Mouse (Mus musculus) gastrocnemius, adult 2 months (tissue): Measurements from ENCODE around the gene Psmg3. TPM values are rescaled to one million over a fixed set of nuclear protein-coding genes. Genes with fewer than 3 reads are reported as not detected.

Source experiments
- DNase-seq: peaks from one replicate; pipeline ENCODE4 v3.0.0; 2022
- H3K27ac ChIP-seq: fragments of 200-600 bp; 2 replicates; pipeline ENCODE4 v1.8.1; 2022; ENCODE audit warnings: mild to moderate bottlenecking
- H3K4me3 ChIP-seq: fragments of 200-600 bp; 2 replicates; pipeline ENCODE4 v1.8.1; 2022; ENCODE audit warnings: mild to moderate bottlenecking, moderate library complexity
- CTCF ChIP-seq: fragments of 200-600 bp; IDR thresholded peaks from 2 replicates; pipeline ENCODE4 v1.8.1; 2022; ENCODE audit warnings: antibody characterized with exemption, mild to moderate bottlenecking, moderate library complexity
- intact Hi-C: fragments of 180-260 bp; cut with DNase I; formaldehyde crosslinking; loops from one replicate; pipeline ENCODE4 v1.15.1; 2025
- total RNA-seq, 2 experiments: library from RNA; stranded (reverse); gene quantifications; 2 replicates each; pipeline ENCODE4 v1.2.3; 2021

Psmg3 gene
- total RNA-seq, 2 experiments from 2014 or later = 7.7 to 10.6 TPM

- DNase-seq = no peak
- TF ChIP-seq CTCF = no peak
- intact Hi-C loops = loop anchor here (10.0 kb wide), 1 partner anchor 98 kb away; no protein-coding TSS in a partner anchor
- Histone ChIP-seq H3K27ac (no peak overlapping the region), H3K4me3 (no peak overlapping the region)
Observed at GRCm38 (mm10) chr5:139812398-139813125, 14.1 kb downstream of the Psmg3 start.

- TF ChIP-seq CTCF = no peak
- intact Hi-C loops = loop anchor here (10.0 kb wide), 1 partner anchor 97 kb away; no protein-coding TSS in a partner anchor
- no peak for DNase-seq
- Histone ChIP-seq H3K4me3 (no peak overlapping the region), H3K27ac (no peak overlapping the region)
Observed at GRCm38 (mm10) chr5:139811677-139812397, 14.8 kb downstream of the Psmg3 start.

GRCm38 (mm10) chr5:139809397-139809796 lies 17.3 kb downstream of the Psmg3 start:
- intact Hi-C loops = no loop called here

GRCm38 (mm10) chr5:139805924-139806323 lies 20.8 kb downstream of the Psmg3 start:
- no peak for TF ChIP-seq CTCF
- H3K27ac ChIP-seq = no peak overlapping the region
- no peak for DNase-seq
- intact Hi-C loops = no loop called here
- H3K4me3 ChIP-seq = no peak overlapping the region

More at GRCm38 (mm10) chr5:139809397-139809796, 17.3 kb downstream of the Psmg3 start:
- peak; percentile 11; the same call in 1 of the 2 replicates for TF ChIP-seq CTCF
- Histone ChIP-seq H3K4me3 (no peak overlapping the region), H3K27ac (no peak overlapping the region)
- no peak for DNase-seq

DNA sequence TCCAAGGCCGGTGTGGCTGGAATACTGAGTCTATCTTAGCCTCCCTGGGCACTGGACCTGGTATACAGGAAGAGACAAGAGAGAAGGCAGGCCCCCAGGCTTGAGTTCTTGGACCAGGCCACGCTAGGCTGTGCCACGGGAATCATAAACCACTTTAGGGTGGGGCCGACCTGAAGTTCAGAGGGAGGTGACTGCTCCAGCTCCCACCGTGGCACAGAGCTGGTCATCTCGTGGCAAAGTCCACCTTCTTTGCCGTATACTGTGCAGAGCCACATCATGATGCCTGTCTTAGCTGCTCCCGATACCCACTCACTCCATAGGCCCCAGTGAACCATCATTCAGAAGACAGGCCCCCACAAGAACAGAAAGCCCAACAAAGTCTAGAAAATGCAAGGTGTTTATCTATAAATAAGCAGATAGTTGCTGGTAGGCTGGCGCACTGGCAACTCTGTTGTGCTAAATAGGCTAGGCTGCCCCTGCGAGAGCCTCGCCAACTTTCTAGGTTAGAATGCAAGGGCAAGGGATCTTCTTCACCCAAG lies 22.0 kb downstream of the Psmg3 start:
- Histone ChIP-seq H3K27ac (no peak overlapping the region), H3K4me3 (no peak overlapping the region)
- no peak for DNase-seq
- no peak for TF ChIP-seq CTCF
- intact Hi-C loops = no loop called here

DNA sequence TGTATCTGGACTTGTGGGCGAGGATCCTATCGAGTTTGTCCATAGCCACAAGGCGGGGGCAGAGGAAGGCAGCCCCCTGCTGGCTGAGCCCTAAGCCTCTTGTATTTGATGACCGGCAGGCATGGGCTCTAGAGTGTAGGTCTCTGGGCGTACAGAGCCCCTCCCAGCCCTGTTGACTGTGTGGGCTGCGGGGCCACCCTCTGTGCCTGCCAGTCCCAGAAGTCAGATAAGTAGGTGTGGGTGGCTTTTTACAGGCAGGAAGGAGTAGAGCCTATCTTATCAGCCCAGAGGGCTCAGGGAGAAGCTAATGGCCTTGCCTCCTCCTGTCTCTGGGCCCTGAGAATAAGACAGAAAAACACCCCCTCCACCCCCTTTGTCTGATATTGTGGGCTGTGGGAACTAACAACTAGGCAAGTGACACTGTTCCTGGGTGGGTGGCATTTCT lies 22.6 kb downstream of the Psmg3 start:
- no peak for DNase-seq
- TF ChIP-seq CTCF = no peak
- intact Hi-C loops = no loop called here
- Histone ChIP-seq H3K27ac (no peak overlapping the region), H3K4me3 (no peak overlapping the region)

DNA sequence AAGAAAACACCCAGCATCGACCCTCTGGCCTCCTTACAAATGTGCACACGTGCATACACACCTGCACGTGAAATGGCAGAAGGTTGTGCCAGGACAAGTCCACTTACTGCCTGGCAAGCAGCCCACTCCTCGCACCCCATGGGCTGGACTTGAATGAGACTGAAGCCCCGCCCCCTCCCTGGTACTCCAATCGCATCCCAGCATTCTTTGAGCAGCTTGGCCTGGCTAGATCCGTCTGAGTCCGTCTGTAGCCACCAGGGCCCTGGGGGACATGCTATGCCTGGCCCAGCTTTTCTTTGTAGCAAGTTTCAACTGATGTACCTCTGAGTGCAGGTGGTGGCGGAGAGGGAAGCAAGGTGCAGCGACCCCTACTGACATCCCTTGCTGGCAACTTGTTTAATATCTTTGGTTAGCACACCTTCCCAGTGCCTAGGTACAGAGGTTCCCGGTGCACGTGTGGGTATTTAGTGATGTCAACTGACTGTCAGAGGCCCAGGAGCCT lies 23.0 kb downstream of the Psmg3 start:
- intact Hi-C loops = no loop called here
- Histone ChIP-seq H3K27ac (no peak overlapping the region), H3K4me3 (no peak overlapping the region)
- TF ChIP-seq CTCF = peak; percentile 53
- peak; percentile 53 for DNase-seq

GRCm38 (mm10) chr5:139803165-139803564 lies 23.5 kb downstream of the Psmg3 start:
- TF ChIP-seq CTCF = no peak
- intact Hi-C loops = no loop called here
- Histone ChIP-seq H3K4me3 (no peak overlapping the region), H3K27ac (no peak overlapping the region)
- no peak for DNase-seq

- no peak overlapping the region for H3K4me3 ChIP-seq
- no peak for TF ChIP-seq CTCF
- H3K27ac ChIP-seq = no peak overlapping the region
- intact Hi-C loops = no loop called here
- DNase-seq = no peak
Observed at GRCm38 (mm10) chr5:139801880-139802279, 24.8 kb downstream of the Psmg3 start.

DNA sequence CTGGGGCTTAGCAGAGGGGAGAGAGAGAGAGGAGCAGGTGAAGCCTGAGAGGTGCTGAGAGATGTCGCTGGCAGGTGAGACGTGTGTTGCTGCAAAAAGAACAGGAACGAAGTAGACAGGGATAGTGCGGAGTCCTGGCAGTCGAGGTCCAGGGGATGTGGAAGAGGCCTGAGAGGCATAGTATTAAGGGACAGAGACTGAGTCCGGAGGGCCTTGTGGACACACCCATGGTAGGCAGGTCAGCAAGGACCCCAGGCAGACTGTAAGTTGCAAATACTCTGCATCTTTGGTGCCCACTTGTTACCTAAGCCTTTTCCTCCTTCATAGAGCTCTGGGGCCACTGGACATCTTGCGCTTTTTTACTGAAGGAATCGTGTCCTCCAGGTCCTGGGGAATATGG lies 25.5 kb downstream of the Psmg3 start:
- H3K4me3 ChIP-seq = no peak overlapping the region
- intact Hi-C loops = no loop called here
- no peak overlapping the region for H3K27ac ChIP-seq
- TF ChIP-seq CTCF = no peak
- DNase-seq = peak; percentile 17

- intact Hi-C loops = no loop called here
- no peak for TF ChIP-seq CTCF
- H3K4me3 ChIP-seq = no peak overlapping the region
- no peak overlapping the region for H3K27ac ChIP-seq
- DNase-seq = peak; percentile 16
Observed at GRCm38 (mm10) chr5:139799801-139800590, 26.7 kb downstream of the Psmg3 start.

GRCm38 (mm10) chr5:139799041-139799440 lies 27.6 kb downstream of the Psmg3 start:
- Histone ChIP-seq H3K27ac (peak overlapping the region; percentile 100; the same call in 1 of the 2 replicates), H3K4me3 (no peak overlapping the region)
- TF ChIP-seq CTCF = no peak
- peak; percentile 22 for DNase-seq
- intact Hi-C loops = no loop called here
